Mouse (Mus musculus) heart, adult 18-20 months (tissue): ENCODE data around the gene Ninj1. TPM values are rescaled to one million over a fixed set of nuclear protein-coding genes. Genes with fewer than 3 reads are reported as not detected.
A peak's percentile ranks its signal among the peaks of the same experiment; 100 is the strongest.

Experiments
- DNase-seq, 2 experiments: peaks; one replicate each; pipeline ENCODE4 v3.0.0; 2021 to 2022; ENCODE audit warnings: mixed read lengths in 1 of 2
- total RNA-seq, 2 experiments: library from RNA; stranded (reverse); gene quantifications; 2 replicates each; pipeline ENCODE4 v1.2.3; 2021

Gene Ninj1
- total RNA-seq, 2 experiments from 2014 or later: 122 to 123 TPM

DNA sequence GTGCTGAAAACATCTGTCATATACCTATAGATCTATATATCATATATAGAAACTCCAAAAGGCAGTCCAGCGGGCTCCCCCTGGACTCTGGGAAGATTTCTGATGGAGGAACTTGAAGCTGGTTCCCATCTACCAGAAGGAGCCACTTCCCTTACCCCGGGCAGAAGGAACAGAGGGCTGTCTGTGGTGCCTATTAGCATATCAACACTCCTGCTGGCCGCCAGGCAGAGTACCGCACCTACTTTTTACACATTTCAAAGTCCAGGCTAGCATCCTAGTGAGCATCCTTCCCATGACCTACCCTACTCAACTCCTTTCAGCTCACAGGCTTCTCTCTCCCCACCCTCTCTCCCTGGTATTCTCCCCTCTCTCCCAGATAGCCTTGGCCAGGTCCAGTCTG lies 38.3 kb downstream of the Ninj1 start:
- no peak for DNase-seq

DNA sequence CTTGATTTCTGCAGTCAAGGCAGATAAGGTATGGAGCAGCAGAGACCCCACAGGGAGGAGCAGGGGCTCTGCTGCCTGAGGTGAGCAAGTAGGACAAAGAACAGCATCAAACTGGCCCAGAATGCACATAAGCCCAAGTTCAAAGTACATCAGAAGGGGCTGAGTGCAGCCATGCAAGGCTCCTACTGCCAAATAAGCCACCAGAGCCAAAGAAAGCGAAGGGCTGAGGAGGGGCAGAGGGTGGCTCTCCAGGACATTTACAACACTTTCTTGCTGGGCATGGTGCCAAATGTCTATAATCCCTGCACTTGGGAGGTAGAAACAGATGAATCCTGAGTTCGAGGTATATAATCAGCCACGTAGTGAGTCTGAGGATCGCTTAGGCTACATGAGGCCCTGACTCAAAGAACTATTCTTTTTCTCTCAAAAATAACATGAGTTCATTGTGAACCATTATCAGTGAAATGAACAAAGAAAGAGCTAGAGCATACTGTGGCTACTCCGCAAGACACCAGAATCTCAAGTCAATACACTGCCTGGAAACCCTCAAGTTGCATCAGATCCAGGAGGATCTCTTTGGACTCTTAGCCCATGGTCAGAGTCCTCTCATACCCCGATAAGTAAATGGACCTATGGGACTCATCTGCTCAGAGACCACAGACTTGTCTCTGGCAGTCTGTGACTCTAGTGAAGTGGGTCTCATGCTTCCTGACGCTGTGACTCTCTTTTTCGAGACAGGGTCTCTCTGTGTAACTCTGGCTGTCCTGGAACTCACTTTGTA lies 46.7 kb downstream of the Ninj1 start:
- no peak for DNase-seq

DNA sequence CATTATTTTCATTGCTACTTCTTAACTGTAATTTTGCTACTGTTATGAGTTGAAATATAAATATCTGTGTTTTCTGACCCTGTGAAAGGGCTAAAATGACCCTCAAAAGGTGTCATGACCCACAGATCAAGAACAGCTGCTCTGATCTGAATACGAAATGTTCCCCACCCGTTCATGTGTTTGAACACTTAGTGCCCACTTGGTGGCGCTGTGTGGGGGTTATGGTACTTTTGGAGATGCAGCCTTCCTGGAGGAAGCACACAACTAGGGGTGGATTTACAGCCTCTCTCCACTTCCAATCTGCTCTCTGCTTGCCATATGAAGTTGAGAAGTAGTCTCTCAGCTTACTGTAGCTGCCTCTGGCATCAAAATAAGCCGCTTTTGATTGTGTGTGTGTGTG lies 47.4 kb downstream of the Ninj1 start:
- no peak for DNase-seq

DNA sequence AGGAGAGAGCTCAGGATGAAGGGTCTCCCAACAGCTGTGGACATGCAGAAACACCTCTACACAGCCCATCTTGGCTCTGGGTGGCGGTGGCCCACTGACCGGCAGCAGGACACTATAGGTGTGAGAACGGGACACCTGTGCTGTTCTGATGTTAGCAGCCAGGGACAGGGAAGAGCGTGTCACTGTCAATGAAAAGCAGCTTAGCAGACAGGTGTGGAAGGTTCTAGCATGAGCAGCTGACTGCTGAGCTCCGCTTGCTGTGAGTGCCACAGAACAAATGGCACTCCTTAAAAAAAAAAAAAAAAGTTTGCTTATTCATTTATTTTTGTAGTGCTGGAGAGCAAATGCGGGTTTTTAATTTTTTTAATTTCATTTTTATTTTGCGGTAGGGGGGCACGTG lies 50.3 kb downstream of the Ninj1 start:
- DNase-seq: no peak

DNA sequence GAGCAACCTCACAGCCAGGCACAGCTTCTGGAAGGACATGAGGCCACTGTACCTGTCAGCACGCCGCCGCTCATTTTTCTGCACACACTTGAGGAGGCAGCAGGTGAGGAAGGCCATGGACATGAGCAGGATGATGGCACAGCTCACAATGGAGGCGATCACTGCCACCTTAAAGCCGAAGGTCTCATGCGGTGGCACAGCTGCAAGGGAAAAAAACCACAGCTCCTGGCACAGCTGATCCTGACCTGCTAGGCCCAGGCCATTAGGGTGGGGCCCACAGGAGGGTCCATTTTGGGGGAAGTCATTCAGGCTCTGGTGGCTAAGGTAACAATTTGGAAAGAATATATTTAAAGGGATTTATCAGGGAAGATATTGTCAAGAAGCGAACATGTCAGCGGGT lies 51.5 kb downstream of the Ninj1 start:
- DNase-seq: no peak

DNA sequence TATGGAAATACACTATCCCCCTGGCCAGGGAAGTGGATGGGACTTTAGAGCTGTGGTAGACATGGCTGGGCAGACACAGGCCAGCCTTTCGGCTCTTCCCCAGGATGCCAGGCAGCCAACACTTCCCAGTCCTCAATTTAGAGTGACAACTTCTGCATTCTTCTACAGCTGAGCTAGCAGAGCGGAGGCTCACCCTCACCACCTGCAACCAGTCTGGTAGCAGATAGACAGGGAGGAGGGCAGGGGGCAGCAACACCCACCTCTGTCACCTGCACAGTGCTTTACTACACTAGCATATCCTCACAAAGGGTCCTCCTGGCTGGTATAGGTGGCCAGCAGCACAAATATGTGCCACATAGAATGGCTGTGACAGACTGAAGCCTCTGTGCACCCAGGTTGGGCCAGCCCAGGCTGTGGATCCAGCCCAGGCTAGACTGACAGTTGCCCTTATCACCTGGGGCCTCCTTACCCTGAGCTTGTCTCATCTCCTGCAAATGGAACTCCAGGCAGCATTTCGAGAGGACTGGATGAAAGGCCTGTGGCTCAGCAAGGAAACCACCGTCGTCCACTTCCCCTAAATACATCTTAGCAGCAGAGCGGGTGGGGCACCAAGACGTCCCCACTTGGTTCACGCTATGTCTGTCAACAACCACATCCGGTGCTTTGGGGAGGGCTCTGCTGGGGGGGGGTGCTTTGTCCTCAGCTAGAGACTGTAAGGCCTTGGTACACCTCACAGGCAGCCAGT lies 55.2 kb downstream of the Ninj1 start:
- DNase-seq: peak in 1 of 2 experiments; percentile 75

DNA sequence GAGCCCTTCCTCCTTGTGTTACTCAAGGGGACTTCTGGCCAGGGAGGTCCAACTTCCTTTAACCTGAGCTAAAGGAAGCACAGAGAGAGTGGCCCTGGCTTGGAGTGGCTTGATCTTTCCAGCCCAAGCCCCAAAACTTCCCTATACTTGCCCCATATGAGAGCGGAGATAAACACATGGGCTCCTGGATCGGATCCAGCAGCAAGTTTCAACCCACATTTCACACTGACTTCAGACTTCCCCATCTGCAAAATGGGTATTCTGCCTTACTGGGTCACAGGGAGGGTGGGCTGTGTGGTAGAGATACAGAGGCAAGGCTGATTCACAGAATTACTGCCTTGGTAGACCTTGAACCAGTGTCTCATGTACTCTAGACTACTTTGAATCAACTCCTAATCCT lies 56.2 kb downstream of the Ninj1 start:
- no peak for DNase-seq

DNA sequence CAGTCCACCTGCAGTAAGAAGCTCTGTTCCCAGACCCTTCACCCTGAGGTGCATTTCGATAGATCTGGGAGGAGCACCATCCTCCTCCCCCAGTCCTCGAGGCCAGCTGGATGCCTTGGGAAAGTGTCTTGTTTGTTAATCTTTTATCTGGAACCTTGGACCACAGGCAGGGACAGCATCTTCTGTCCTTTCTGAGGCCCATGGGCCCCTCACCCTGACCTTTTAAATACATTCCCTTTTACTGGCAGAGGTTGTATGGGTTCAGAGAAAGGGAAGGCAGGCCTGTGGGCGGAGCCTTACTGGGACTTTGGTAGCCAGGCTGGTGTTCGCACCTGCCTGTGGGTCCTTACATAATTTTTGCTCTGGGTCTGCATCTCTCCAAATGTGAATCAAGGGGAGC lies 58.0 kb downstream of the Ninj1 start:
- no peak for DNase-seq

Other genes with a start within 250 kb of the Ninj1 start
- gene Fam120a, start 219.5 kb upstream of the Ninj1 start, total RNA-seq: 100 to 1,000 TPM; 102 to 104 TPM
- gene Wnk2, start 39.5 kb upstream of the Ninj1 start, total RNA-seq: 10 to 100 TPM; 70.1 to 70.9 TPM
- gene Card19, start 28.6 kb downstream of the Ninj1 start, total RNA-seq: 100 to 1,000 TPM; 145 to 150 TPM
- gene Susd3, start 61.2 kb downstream of the Ninj1 start, total RNA-seq: 1 to 10 TPM in 1 of 2 experiments, under 1 TPM in 1; 0.55 to 1.3 TPM
- 1 to 10 TPM; 1.2 to 2.4 TPM for gene Fgd3, start 132.8 kb downstream of the Ninj1 start, total RNA-seq
- gene Bicd2, start 154.1 kb downstream of the Ninj1 start, total RNA-seq: 10 to 100 TPM; 67.3 to 73.9 TPM
- gene Ippk, start 233.8 kb downstream of the Ninj1 start, total RNA-seq: 1 to 10 TPM; 7.0 to 7.4 TPM